In genomic region chr7:44724316-44724715, GRCm38 (mm10) we compare ENCODE assay signal across 10 mouse cellular contexts. TPM values are rescaled to one million over a fixed set of nuclear protein-coding genes. Genes with fewer than 3 reads are reported as not detected.
DNase-seq lines count a peak whose midpoint lies in the region; ATAC-seq and TF ChIP-seq lines count a peak whose summit lies in the region.
"Had no signal": no experiment of that assay in that cellular context is flagged by ENCODE, and none has a peak within 500 bp of the region (broad histone marks: within the 10 kb centered on the region; RNA-seq: fewer than 3 reads in every experiment).

No protein-coding gene starts in this region.

- TF ChIP-seq CTCF in intestine, postnatal 0 days (IDR thresholded peaks at IDR 0.05; ENCODE audit: low read depth): peak; percentile 68

- no peak overlapping the region for H3K4me2 ChIP-seq in intestine, postnatal 0 days (replicated peaks; ENCODE audit: low read depth)
- H3K4me2 ChIP-seq in intestine, embryonic 16.5 days (ENCODE audit: low read depth, low read length): no peak overlapping the region
- H3K4me2 ChIP-seq in myocyte (ENCODE audit: low read depth): peak overlapping the region; percentile 24
- H3K4me2 ChIP-seq: liver, embryonic 15.5 days had no signal

- no peak overlapping the region for H3K27ac ChIP-seq in intestine, postnatal 0 days (ENCODE audit: low read depth, low read length)
- no peak overlapping the region for H3K27ac ChIP-seq in intestine, embryonic 16.5 days (ENCODE audit: low read length)
- H3K27ac ChIP-seq: liver, embryonic 15.5 days had no signal

- no peaks in the 10 kb centered on the region; the same call in 1 of the 2 replicates for H3K4me1 ChIP-seq in intestine, postnatal 0 days (replicated peaks; ENCODE audit: control insufficient read depth, insufficient read depth, low read length)
- H3K4me1 ChIP-seq in intestine, embryonic 16.5 days (ENCODE audit: control insufficient read depth, insufficient read depth, low read length): no peaks in the 10 kb centered on the region; the same call in 1 of the 2 replicates
- H3K4me1 ChIP-seq: liver, embryonic 15.5 days had no signal

- H3K9me3 ChIP-seq in intestine, postnatal 0 days (ENCODE audit: control insufficient read depth): no peaks in the 10 kb centered on the region
- peaks cover 5% of the 10 kb centered on the region; the same call in 1 of the 2 replicates for H3K9me3 ChIP-seq in intestine, embryonic 16.5 days (ENCODE audit: control insufficient read depth, low read length)
- H3K9me3 ChIP-seq: liver, embryonic 15.5 days had no signal

- no peaks in the 10 kb centered on the region for H3K27me3 ChIP-seq in intestine, postnatal 0 days (replicated peaks; ENCODE audit: control insufficient read depth, insufficient read depth, low read length)
- H3K27me3 ChIP-seq in intestine, embryonic 16.5 days (replicated peaks; ENCODE audit: control insufficient read depth, insufficient read depth, low read length): no peaks in the 10 kb centered on the region
- peaks cover 19% of the 10 kb centered on the region for H3K27me3 ChIP-seq in myocyte (ENCODE audit: control insufficient read depth, insufficient read depth, insufficient read length)
- H3K27me3 ChIP-seq: liver, embryonic 15.5 days had no signal

- H3ac ChIP-seq in myocyte (ENCODE audit: control insufficient read depth, insufficient read length): no peak overlapping the region

- TF ChIP-seq POLR2A in myocyte (IDR thresholded peaks at IDR 0.05; ENCODE audit: insufficient read length, low read depth): no peak

- no peak for ATAC-seq in intestine, postnatal 0 days
- ATAC-seq in intestine, embryonic 16.5 days: no peak
- no peak for ATAC-seq in granulocyte monocyte progenitor cell, adult 5-6 weeks (replicated peaks; ENCODE audit: poor library complexity, severe bottlenecking)

- H3K9ac ChIP-seq in intestine, postnatal 0 days (ENCODE audit: low read depth, low read length): no peak overlapping the region
- H3K9ac ChIP-seq in intestine, embryonic 16.5 days (ENCODE audit: low read depth, low read length): no peak overlapping the region
- H3K9ac ChIP-seq: liver, embryonic 15.5 days had no signal

- intact Hi-C loops in gastrocnemius, postnatal 14 days (cut with DNase I; ENCODE audit: low total_unique reads): no loop called here

- H3K36me3 ChIP-seq in intestine, postnatal 0 days (ENCODE audit: control insufficient read depth, insufficient read depth): no peaks in the 10 kb centered on the region
- H3K36me3 ChIP-seq in intestine, embryonic 16.5 days (ENCODE audit: control insufficient read depth, insufficient read depth, low read length): no peaks in the 10 kb centered on the region
- H3K36me3 ChIP-seq in myocyte (ENCODE audit: control insufficient read depth, insufficient read depth): no peaks in the 10 kb centered on the region
- H3K36me3 ChIP-seq: liver, embryonic 15.5 days had no signal

- no peaks in the 10 kb centered on the region for H3K79me2 ChIP-seq in myocyte (ENCODE audit: control insufficient read depth, insufficient read depth)

- H3K4me3 ChIP-seq in intestine, postnatal 0 days (ENCODE audit: low read depth, low read length): no peak overlapping the region
- H3K4me3 ChIP-seq in intestine, embryonic 16.5 days (ENCODE audit: low read length): no peak overlapping the region
- H3K4me3 ChIP-seq in myocyte: no peak overlapping the region
- H3K4me3 ChIP-seq: liver, embryonic 15.5 days had no signal

- DNase-seq in right cerebral cortex, postnatal 10 days (ENCODE audit: low spot score in 2 of 2): peak; percentile 35 to 43
- no peak for DNase-seq in right cerebral cortex, adult 18-20 months
- DNase-seq in NIH3T3 (ENCODE audit: low read depth): peak; percentile 72
- no peak for DNase-seq in gastrocnemius, postnatal 14 days
- DNase-seq: kidney, adult 11 months had no signal

- 24% methylated on average over 7 of the region's 7 CpGs for WGBS in intestine, postnatal 0 days
- whole genome bisulfite sequencing in intestine, embryonic 16.5 days: 20% methylated on average over 7 of the region's 7 CpGs

TF ChIP-seq in myocyte, 11 proteins besides CTCF, POLR2A, EP300 and RAD21:
- TF ChIP-seq USF1 (IDR thresholded peaks at IDR 0.05; ENCODE audit: low read depth) (no peak), CEBPB (IDR thresholded peaks at IDR 0.05; ENCODE audit: insufficient read depth, poor library complexity, severe bottlenecking) (no peak), E2F4 (IDR thresholded peaks at IDR 0.05; ENCODE audit: insufficient read depth) (no peak), POLR2AphosphoS2 (IDR thresholded peaks at IDR 0.05; ENCODE audit: insufficient read length, low read depth) (no peak), MYOG (IDR thresholded peaks at IDR 0.05; ENCODE audit: control insufficient read depth in 1 of 3, insufficient read depth in 1 of 3, insufficient read length in 2 of 3, low read depth in 2 of 3) (no peak), TCF12 (IDR thresholded peaks at IDR 0.05; ENCODE audit: insufficient read depth, poor library complexity, severe bottlenecking) (no peak), TCF3 (IDR thresholded peaks at IDR 0.05; ENCODE audit: insufficient read length, low read depth) (no peak), MYOD1 (IDR thresholded peaks at IDR 0.05; ENCODE audit: control insufficient read depth in 1 of 3, insufficient read length in 2 of 3, low read depth in 2 of 3) (no peak), MAX (IDR thresholded peaks at IDR 0.05; ENCODE audit: low read depth) (no peak), REST (IDR thresholded peaks at IDR 0.05; ENCODE audit: insufficient read depth, insufficient read length) (no peak), SRF (IDR thresholded peaks at IDR 0.05; ENCODE audit: control insufficient read depth, insufficient read length, low read depth) (no peak)

RNA-seq across cellular contexts. Expression of gene Izumo2, which starts 15.8 kb away (rescaled TPM):
- not detected in 2 replicates for polyA plus RNA-seq in intestine, postnatal 0 days (2015; fragmentation: Nextera tagmentation; extraction: Ambion mirVana)
- not detected in 2 replicates for polyA plus RNA-seq in intestine, embryonic 16.5 days (2015; fragmentation: Nextera tagmentation; extraction: Ambion mirVana)
- not detected for polyA plus RNA-seq in myocyte (2012; fragmentation: generic; extraction: Trizol)
- not detected for total RNA-seq in gastrocnemius, postnatal 14 days (2021)
- not detected in 2 replicates for total RNA-seq in granulocyte monocyte progenitor cell, adult 5-6 weeks (2014; fragmentation: Nextera tagmentation)
- not detected in 2 replicates for total RNA-seq in granulocyte monocyte progenitor cell, adult 5-6 weeks (2017)
- polyA plus RNA-seq: liver, embryonic 15.5 days had no signal

RNA-seq across cellular contexts. Expression of gene Vrk3, which starts 23.9 kb away (rescaled TPM):
- polyA plus RNA-seq in intestine, postnatal 0 days (2015; fragmentation: Nextera tagmentation; extraction: Ambion mirVana): 35.1 and 37.0 TPM in 2 replicates
- 47.3 and 48.5 TPM in 2 replicates for polyA plus RNA-seq in intestine, embryonic 16.5 days (2015; fragmentation: Nextera tagmentation; extraction: Ambion mirVana)
- polyA plus RNA-seq in myocyte (2012; fragmentation: generic; extraction: Trizol): 20.6 TPM
- total RNA-seq in gastrocnemius, postnatal 14 days (2021): 10 to 100 TPM; 14.5 to 16.2 TPM
- total RNA-seq in granulocyte monocyte progenitor cell, adult 5-6 weeks (2014; fragmentation: Nextera tagmentation): 45.0 and 52.3 TPM in 2 replicates
- total RNA-seq in granulocyte monocyte progenitor cell, adult 5-6 weeks (2017): 27.4 and 34.8 TPM in 2 replicates

RNA-seq across cellular contexts. Expression of gene Zfp473, which starts 26.5 kb away (rescaled TPM):
- polyA plus RNA-seq in intestine, postnatal 0 days (2015; fragmentation: Nextera tagmentation; extraction: Ambion mirVana): 0.24 and 0.26 TPM in 2 replicates
- polyA plus RNA-seq in intestine, embryonic 16.5 days (2015; fragmentation: Nextera tagmentation; extraction: Ambion mirVana): 1.8 and 2.0 TPM in 2 replicates
- polyA plus RNA-seq in myocyte (2012; fragmentation: generic; extraction: Trizol): 0.12 TPM
- total RNA-seq in gastrocnemius, postnatal 14 days (2021): under 1 TPM in 1 of 2 experiments, not detected in 1; 0.16 TPM
- 1.6 and 6.2 TPM in 2 replicates for total RNA-seq in granulocyte monocyte progenitor cell, adult 5-6 weeks (2014; fragmentation: Nextera tagmentation)
- total RNA-seq in granulocyte monocyte progenitor cell, adult 5-6 weeks (2017): 2.0 and 2.2 TPM in 2 replicates

RNA-seq across cellular contexts. Expression of gene Myh14, which starts 53.7 kb away (rescaled TPM):
- polyA plus RNA-seq in intestine, postnatal 0 days (2015; fragmentation: Nextera tagmentation; extraction: Ambion mirVana): 114 and 141 TPM in 2 replicates
- 70.3 and 81.3 TPM in 2 replicates for polyA plus RNA-seq in intestine, embryonic 16.5 days (2015; fragmentation: Nextera tagmentation; extraction: Ambion mirVana)
- polyA plus RNA-seq in myocyte (2012; fragmentation: generic; extraction: Trizol): 0.17 TPM
- 10 to 100 TPM; 20.6 to 24.4 TPM for total RNA-seq in gastrocnemius, postnatal 14 days (2021)
- not detected in 2 replicates for total RNA-seq in granulocyte monocyte progenitor cell, adult 5-6 weeks (2014; fragmentation: Nextera tagmentation)
- total RNA-seq in granulocyte monocyte progenitor cell, adult 5-6 weeks (2017): not detected in 2 replicates

Comparison
In these comparisons a context has a peak if more than half of its experiments do, and no peak if none do; other contexts are left out.
1. DNase-seq: peak in right cerebral cortex, postnatal 10 days (2 of 2) and NIH3T3 (single experiment); none in right cerebral cortex, adult 18-20 months (single experiment) and gastrocnemius, postnatal 14 days (single experiment).